Mouse (Mus musculus): ENCODE results near the gene Ipo7. TPM values are rescaled to one million over a fixed set of nuclear protein-coding genes. Genes with fewer than 3 reads are reported as not detected.
"Not testable (repeated sequence)": the region's sequence is repeated elsewhere in the genome, so short reads cannot be mapped to it uniquely, and the experiment has no call there.

Ipo7 gene
- 10 to 100 TPM; 74.3 to 79.4 TPM for total RNA-seq (2021)
- long read RNA-seq, experiment 1, full-length matches to known transcripts, result 2 of 52 reads
- long read RNA-seq, experiment 1, partial matches to known transcripts, result 11 of 52 reads
- long read RNA-seq, experiment 1, other reads (novel, unspliced or antisense), result 39 of 52 reads
- long read RNA-seq, experiment 2, full-length matches to known transcripts, result 1 of 47 reads
- long read RNA-seq, experiment 2, partial matches to known transcripts, result 43 of 47 reads
- long read RNA-seq, experiment 2, other reads (novel, unspliced or antisense), result 3 of 47 reads

DNA sequence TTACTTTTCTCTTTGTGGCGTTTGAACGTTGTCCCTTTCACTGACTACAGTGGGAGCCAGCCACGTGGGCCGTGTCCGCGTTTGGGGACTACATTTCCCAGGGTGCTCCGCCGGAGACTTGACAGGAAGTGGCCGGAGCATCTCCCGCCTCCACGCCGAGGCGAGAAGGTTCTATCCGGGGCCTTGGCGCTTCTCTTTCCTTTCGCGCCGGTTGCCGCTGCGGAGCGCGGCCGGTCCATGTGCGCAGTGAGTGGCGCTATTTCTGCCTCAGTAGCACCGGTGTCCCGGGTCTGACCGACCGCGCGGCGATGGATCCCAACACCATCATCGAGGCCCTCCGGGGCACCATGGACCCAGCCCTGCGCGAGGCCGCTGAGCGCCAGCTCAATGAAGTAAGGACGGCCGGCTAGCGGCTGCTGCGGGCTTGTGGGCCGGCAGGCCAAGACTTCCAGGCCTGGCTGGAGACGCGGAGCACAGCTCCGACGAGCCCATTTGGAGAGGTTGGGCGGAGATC, at the start of gene Ipo7:
Ipo7 (plus strand) TSS at position 158 of the 514 bp plus-strand sequence.
- intact Hi-C loops (cut with DNase I), result no loop called here

DNA sequence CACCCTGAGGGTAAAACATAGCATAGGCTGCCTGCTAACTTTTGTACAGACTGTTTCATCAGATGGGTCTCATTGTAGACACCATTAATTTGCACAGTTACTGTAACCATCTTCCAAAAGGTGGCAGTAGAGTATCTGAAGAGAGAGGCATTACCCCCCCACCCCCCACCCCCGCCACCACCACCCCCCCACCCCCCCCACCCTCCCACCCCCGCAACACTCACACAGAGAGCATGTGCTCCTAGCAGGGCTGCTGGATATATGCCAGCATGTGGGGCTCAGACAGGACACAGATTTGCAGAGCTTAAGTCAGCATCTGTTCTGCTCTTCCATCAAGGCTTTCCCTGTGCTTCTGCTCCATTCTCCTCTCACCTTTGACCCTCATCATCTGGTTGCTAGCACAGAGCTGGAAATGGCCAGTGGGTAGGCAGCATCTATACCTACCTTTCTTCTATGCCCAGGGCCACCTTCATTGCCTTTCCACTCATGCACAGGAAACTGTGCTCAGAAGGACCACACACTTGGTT, 49.1 kb upstream of the Ipo7 start:
- intact Hi-C loops (cut with DNase I), result no loop called here
- DNase-seq, result no peak

More for the DNA sequence above, at the start of gene Ipo7:
- DNase-seq, result peak; percentile 83 to 92

DNA sequence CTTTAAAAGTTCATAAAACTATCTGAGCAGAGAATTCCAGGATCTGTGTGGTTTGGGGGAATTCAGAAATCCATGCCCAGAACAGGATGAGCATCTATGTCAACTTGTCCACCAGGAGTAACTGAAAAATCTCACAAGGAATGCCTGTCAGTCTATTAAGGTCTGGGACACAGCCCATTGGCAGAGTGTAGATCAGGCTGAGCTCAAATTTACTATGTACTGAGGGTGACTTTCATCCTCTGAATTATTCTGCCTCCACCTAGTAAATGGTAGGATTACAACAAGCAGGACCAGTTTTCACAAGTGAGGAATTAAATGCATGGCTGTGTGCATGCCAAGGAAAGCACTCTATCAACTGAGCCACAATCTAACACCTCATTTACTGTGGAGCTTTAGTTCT, 48.5 kb upstream of the Ipo7 start:
- intact Hi-C loops (cut with DNase I), result no loop called here
- no peak for DNase-seq

DNA sequence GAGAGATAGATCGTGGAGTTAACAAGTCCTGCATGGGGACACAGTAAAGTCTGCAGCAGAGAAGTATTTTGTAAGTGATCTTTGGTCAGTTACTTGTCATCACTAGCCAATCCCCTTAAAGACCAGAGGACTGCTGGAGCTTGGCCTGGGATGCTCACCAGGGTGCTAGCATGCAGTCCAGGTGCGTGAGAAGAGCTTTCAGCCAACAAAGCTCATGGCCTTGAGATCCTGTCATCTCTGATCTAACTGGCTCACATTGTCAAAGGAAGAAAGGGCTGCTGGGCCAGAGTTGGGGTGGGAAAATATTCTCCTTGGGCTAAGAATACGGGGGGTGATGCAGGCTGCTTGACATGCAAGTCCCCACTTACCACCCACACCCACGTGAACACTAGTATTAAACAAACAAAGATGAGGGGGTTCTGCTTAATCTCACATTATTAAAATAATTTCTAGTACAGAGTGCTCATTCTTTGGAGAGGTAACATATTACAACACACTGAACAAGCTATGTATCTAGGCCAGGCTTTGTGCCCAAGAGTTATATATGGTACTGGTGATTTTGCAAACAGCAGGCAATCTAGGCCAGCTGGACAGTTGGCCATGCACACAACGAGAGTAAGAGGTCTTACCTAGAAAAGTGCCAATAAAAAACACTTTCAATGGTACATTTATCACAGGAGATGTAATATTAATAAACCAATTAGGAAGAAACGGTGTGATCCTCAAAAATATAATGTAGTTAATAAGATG, 41.9 kb upstream of the Ipo7 start:
- intact Hi-C loops (cut with DNase I), result no loop called here
- no peak for DNase-seq

DNA sequence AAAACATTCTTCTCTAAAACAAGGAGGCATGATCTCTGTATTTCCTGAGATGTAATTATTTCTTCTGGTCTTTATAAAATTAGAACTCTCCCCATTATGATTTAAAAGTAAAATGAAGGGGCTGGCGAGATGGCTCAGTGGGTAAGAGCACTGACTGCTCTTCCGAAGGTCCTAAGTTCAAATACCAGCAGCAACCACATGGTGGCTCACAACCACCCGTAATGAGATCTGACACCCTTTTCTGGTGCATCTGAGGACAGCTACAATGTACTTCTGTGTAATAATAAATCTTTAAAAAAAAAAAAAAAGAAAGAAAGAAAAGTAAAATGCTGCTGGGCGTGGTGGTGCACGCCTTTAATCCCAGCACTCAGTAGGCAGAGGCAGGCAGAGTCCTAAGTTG, 40.9 kb upstream of the Ipo7 start:
- DNase-seq; intact Hi-C loops (cut with DNase I): not testable (repeated sequence)

DNA sequence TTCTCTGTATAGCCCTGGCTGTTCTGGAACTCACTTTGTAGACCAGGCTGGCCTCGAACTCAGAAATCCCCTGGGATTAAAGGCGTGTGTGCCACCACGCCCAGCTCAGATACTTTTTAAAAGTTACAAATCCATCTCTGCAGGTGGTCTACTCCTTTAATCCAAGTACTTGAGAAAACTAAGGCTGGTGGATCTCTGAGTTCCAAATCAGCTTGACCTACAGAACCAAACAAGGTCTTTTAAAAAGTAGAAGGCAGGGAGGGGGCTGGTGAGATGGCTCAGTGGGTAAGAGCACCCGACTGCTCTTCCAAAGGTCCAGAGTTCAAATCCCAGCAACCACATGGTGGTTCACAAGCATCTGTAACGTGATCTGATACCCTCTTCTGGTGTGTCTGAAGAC, 33.5 kb upstream of the Ipo7 start:
- intact Hi-C loops (cut with DNase I), result loop anchor here (5.0 kb wide), 1 partner anchor 38 kb away; no protein-coding TSS in a partner anchor
- DNase-seq, result not testable (repeated sequence)

DNA sequence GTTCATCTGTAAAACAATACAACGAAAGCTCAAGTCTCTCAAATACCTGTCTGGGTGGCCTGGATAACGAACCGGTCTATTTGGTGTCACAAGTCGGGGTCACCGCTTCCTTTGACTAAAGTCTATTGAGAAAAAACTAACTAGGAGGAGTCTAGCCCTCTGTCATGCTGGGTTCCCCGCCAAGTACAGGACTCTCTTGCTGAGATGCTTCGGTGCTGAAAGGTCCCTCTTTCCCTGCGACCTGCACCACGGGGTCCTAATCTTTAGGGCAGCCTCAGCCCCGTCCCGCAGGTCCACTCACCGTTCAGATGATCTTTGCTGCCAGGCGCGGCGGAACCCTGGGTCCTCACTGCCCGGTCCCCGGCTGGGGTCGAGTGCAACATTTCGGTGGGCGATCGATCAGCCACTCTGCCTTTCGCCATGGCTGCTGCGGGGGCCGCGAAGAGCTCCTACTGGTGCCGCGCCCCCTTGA, 32.4 kb upstream of the Ipo7 start:
- no peak for DNase-seq
- intact Hi-C loops (cut with DNase I), result loop anchor here (2.0 to 5.0 kb wide), 2 partner anchors 37 to 75 kb away; partner anchors contain the start of gene Zfp143

DNA sequence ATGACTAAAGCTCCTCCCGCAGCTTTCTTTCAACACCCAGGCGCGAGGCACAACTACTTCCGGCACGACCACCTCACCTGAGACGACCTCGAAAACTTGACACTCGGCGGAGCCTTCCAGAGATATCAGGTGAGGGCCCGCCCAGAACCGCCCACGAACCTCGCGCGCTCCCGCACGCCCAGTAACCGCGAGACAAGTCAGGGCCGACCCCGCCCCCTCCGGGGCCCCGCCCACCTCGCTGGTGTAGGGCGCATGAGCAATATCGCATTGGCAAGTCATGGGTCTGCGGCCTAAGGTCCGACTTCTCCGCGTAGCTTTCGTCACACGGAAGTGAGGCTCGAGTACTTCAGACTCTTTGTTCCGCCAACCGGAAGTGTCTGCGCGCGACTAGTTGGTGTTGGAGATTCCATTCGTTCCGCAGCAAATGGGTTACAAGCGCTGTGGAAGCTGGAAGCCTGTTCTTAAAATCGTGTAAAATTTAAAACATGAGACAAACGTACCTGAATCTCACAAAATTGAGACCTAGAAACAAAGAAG, 31.9 kb upstream of the Ipo7 start:
- intact Hi-C loops (cut with DNase I), result loop anchor here (2.0 to 5.0 kb wide), 2 partner anchors 36 to 75 kb away; partner anchors contain the start of gene Zfp143
- peak; percentile 99 for DNase-seq

DNA sequence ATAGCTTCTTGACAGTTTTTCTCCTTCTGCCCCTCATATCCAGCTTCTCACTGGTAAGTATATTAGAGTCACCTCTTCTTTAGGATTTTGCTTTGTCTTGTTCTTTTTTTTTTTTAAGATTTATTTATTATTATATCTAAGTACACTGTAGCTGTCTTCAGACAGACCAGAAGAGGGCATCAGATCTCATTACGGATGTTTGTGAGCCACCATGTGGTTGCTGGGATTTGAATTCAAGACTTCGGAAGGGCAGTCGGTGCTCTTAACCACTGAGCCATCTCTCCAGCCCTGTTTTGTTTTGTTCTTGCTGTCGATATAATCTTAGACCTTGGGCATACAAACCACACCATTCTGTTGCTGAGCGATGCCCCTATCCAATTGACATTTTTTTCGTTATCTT, 31.3 kb upstream of the Ipo7 start, which contains the start of gene Tmem41b:
Tmem41b (minus strand) TSS at position 155 of the 400 bp plus-strand sequence.
- not testable (repeated sequence) for DNase-seq
- intact Hi-C loops (cut with DNase I), result loop anchor here (2.0 to 5.0 kb wide), 2 partner anchors 36 to 74 kb away; partner anchors contain the start of gene Zfp143

DNA sequence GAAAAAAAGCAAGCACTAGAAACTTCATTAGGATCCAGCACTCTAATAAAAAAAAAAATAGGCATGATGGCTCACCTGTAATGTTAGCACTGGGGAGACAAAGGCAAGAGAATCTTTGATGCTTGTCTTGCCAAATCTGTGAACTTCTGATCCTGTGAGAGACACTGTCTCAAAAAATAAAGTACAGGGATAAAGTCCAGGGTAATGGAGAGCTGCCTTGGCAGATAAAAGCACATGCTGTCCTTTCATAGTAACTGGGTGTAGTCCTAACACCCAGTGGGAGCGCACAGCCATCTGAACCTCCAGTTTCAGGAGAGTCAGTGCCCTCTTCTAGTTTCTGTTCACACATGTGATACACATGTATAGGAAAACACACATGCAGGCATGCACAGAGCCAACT, 26.8 kb upstream of the Ipo7 start:
- no peak for DNase-seq
- intact Hi-C loops (cut with DNase I), result no loop called here

DNA sequence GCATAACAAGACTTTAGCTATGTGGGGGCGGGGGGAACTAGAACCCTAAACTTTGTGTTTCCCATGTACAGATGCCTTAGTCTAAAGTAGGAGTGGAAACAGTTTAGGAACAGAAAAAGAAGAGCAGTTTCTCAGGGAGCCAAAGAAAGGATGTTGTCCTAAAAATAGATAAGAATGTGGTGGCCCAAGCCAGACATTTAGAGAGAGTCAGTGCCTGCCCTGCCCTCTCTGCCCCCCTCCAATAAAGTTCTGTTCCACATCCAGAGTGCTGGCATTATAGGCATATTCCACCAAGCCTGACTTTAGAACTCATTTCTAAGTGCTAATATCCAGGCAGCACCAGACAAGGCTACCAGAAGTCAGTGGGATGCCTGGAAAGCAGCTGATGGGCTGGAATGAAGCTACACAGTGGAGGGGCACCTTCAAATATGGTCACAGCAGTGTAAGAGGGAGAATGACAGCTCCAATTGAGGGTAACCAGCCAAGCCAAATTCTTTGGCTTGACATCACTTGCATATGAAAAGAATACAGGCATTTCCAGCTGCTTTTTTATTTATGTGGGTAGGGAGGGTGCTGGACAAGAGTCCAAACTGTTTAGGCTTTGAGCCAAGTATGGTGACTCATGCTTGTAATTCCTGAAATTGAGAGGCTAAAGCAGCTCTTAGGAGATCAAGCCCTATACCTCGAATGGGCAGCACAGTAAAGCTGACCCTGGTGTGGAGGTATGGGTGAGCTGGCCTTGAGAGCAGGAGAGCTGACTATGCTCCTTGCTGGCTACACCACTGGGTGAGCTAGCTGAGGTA, 24.7 kb upstream of the Ipo7 start:
- intact Hi-C loops (cut with DNase I), result no loop called here
- no peak for DNase-seq

DNA sequence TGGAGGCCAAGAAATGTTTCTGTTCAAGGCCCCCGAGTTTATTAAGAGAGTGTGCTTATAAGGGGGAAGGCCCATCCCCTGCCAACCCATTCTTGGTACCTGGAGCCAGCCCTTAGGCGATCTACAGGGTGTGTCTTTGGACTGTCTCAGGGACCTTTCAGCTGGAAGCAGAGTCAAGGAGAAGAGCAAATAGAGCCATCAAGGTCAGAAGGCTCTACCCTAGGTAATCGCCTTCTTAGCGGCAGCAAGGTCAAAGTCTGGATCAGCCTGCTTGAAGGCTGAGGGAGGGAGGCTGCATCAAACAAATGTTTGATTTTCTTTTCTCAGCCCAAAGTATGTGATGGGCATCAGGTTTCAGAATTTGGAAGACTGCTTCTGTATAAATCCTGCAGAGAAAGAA, 19.7 kb upstream of the Ipo7 start:
- no peak for DNase-seq
- intact Hi-C loops (cut with DNase I), result no loop called here

DNA sequence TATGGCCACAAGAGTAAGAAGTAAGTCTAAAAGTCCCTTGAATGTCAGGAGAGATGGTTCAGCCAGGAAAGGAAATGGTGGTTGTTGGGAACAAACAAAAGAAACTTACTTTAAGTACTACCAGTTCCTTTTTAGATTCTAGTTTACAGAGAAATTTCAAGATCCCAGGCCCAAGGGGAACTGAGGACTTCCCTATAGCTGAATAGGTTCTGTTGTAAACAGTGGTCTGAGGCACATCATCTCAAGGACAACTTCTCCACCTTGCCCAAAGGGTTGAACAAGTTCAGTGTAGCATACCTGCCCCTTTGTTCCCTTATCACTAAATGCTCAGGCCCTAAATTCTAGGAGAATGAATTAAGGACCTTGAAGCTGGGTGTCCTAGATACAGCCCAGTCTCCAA, 16.0 kb upstream of the Ipo7 start:
- intact Hi-C loops (cut with DNase I), result no loop called here

DNA sequence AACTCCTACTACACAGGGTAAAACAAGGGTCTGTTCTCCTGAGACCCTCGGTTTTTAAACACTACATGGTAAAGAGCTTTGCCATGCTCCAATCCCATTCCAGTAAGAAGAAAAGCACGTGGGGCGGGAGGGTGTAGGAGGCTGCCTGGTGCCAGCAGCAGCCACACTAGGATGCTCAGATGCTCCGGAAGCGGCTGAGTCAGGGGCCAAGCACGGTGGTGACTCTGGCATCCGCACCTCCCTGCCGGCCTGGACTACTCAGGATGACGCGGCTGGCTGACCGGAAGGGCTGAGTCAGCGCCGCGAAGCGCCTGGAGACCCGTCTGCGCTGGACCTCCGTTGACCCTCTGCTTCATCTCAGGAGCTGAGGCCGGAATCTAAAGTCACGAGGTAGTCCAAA, 15.1 kb upstream of the Ipo7 start:
- DNase-seq, result peak; percentile 21
- intact Hi-C loops (cut with DNase I), result no loop called here

More for the DNA sequence above, 16.0 kb upstream of the Ipo7 start:
- DNase-seq, result no peak

DNA sequence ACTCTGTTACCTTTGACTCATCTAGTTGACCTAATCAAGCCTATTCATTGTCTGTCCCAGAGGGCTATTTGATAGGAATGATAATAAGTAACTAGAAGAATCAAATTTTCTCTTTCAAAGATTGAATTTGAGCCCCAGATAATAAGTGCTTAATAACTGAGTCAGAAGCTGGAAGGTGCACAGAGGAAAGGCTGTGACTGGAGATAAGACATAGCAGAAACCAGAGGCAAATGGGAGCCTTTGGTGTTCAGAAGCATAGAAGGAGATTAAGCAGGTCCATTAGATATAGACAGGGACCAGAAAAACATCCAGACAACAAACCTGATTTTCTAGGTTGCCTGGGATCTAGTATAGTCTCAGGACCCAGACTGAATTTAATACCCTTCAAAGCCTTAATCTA, 12.1 kb upstream of the Ipo7 start:
- no peak for DNase-seq
- intact Hi-C loops (cut with DNase I), result no loop called here

DNA sequence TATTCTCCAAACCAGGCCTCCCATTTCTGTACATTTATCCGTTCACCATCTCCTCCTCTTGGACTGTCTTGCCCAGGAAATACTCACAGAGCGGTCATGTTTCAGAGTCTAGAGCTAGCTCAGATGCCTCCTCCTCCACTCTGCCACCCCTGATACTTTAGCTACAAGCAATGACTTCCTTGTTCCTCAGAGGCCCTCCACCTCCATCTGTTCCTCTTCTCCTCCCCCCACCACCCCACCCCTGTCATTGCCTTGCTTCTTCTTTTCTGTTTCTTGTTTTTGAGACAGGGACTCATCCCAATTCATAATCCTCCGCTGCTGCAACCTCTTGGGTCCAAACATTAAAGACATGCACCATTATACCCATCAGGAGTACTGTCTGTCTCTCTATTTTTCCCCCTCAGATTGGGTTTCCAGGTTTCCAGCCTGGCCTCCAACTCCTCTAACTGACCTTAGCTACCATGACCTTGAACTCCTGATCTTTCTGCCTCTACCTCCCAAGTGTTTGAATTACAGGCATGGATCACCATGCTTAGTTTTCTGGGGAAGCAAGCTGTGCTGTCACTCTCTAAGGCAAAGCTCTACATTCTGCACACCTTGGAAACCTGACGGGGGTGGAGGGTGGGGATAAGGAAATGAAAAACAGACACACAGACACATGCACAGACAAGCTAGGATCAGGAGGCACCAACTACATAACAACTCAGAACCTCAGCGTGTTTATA, 11.4 kb upstream of the Ipo7 start:
- DNase-seq, result no peak
- intact Hi-C loops (cut with DNase I), result no loop called here

DNA sequence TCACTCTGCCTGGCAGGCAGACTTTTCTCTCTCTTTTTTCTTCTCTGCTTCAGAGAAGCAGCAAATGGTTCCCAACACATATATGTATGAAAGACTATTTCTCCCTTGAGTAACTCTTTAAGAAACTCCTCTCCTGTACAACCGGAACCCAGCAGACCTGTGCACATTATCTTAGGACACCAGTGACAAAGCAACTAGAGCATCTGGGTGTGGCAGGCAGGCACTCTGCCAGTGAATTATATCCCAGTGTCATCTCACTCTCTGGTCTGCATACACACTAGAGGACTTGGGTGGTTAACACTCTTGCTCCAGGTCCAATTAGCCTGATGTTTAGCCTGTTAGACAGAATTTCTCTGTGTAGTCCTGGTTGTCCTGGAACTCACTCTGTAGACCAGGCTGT, 9.6 kb upstream of the Ipo7 start:
- intact Hi-C loops (cut with DNase I), result no loop called here
- DNase-seq, result no peak

DNA sequence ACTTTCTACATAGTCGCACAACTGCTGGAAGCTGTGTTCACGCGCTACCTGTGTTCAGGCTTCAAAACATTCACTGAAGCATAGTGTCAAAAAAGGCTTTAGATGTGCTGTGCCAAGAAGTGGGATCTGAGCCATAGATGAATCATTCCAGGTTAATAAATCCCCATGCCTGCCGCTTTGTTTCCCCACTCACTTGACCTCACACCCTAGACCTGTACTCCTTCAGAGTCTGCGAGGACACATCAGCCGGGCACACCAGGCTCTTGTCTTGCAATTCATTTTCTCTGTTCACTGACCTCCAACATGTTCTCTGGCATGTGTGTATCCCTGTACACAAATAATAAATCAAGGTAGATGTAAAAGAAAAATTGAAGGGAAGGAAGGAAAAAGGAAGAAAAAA, 9.0 kb upstream of the Ipo7 start:
- intact Hi-C loops (cut with DNase I), result no loop called here
- no peak for DNase-seq

DNA sequence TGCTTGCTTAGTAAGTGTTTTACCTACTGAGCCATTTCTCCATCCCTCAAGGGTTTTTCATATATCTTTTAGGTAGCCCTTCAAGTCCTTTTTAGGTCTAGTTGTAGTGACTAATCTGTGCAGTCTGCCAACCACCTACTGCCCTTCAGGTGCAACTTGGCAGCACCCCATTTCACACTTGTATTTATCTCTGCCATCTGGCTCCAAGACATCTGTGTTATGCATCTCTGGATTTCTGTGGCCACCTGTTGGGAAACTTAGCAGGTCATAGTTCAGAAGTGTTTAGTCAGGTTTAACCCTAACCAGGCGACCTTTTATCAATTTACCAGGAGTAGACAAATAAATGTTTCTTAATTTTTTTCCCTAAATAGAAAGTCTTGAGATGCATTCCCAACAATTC, 6.7 kb upstream of the Ipo7 start:
- no peak for DNase-seq
- intact Hi-C loops (cut with DNase I), result no loop called here

Data from gastrocnemius, postnatal 36 days (tissue).